Mouse (Mus musculus) hindbrain, embryonic 10.5 days (tissue): ENCODE measurements around the gene Lama2. TPM values are rescaled to one million over a fixed set of nuclear protein-coding genes. Genes with fewer than 3 reads are reported as not detected.

Experiments
- DNase-seq: peaks from one replicate; pipeline ENCODE4 v3.0.0-alpha.2; 2017; ENCODE audit warnings: low spot score
- H3K27ac ChIP-seq: fragments of 300-500 bp; sonication (generic); 2 replicates; pipeline ENCODE4 v1.5.1; 2016; ENCODE audit warnings: mild to moderate bottlenecking, moderate library complexity
- H3K27me3 ChIP-seq: fragments of 300-500 bp; sonication (generic); 2 replicates; pipeline ENCODE4 v1.6.1; 2016; ENCODE audit warnings: mild to moderate bottlenecking; ENCODE audit not compliant: poor library complexity, insufficient read depth, severe bottlenecking
- H3K36me3 ChIP-seq: fragments of 300-500 bp; sonication (generic); 2 replicates; pipeline ENCODE4 v1.6.1; 2016; ENCODE audit warnings: mild to moderate bottlenecking, moderate library complexity
- H3K4me1 ChIP-seq: fragments of 300-500 bp; sonication (generic); replicated peaks from 2 replicates; pipeline ENCODE4 v1.6.1; 2016; ENCODE audit warnings: mild to moderate bottlenecking
- H3K4me3 ChIP-seq: fragments of 300-500 bp; sonication (generic); 2 replicates; pipeline ENCODE4 v1.5.1; 2016; ENCODE audit warnings: mild to moderate bottlenecking, moderate library complexity
- H3K9me3 ChIP-seq: fragments of 300-500 bp; sonication (generic); 2 replicates; pipeline ENCODE4 v1.6.1; 2016; ENCODE audit warnings: mild to moderate bottlenecking, moderate library complexity
- WGBS: fragments of 180-500 bp; shearing (Covaris S2); methylation state at CpG from one replicate; pipeline ENCODE4 v1.1.7; 2016; 5-methylcytosine and 5-hydroxymethylcytosine counted together
- polyA plus RNA-seq: library from polyadenylated mRNA; unstranded; fragments of >200 nt; fragmentation: Nextera tagmentation; extraction: Ambion mirVana; gene quantifications from 2 replicates; pipeline ENCODE4 v1.2.1, GENCODE M21; 2016

The Lama2 gene
- polyA plus RNA-seq, 1 experiment from 2014 or later, result 6.6 TPM

GRCm38 (mm10) chr10:27508847-27509459, 110.6 kb downstream of the Lama2 start:
- H3K9me3 ChIP-seq, result no peaks in the 10 kb centered on the region
- no peak for DNase-seq
- no peaks in the 10 kb centered on the region for H3K27me3 ChIP-seq
- no peak overlapping the region for H3K4me3 ChIP-seq
- H3K36me3 ChIP-seq, result no peaks in the 10 kb centered on the region
- WGBS, result 81% methylated on average over 3 of the region's 3 CpGs
- H3K27ac ChIP-seq, result no peak overlapping the region
- H3K4me1 ChIP-seq, result no peaks in the 10 kb centered on the region

- no peaks in the 10 kb centered on the region for H3K27me3 ChIP-seq
- WGBS, result 91% methylated on average over 3 of the region's 3 CpGs
- no peaks in the 10 kb centered on the region for H3K4me1 ChIP-seq
- no peaks in the 10 kb centered on the region for H3K36me3 ChIP-seq
- no peak for DNase-seq
- no peak overlapping the region for H3K4me3 ChIP-seq
- H3K27ac ChIP-seq, result no peak overlapping the region
- no peaks in the 10 kb centered on the region for H3K9me3 ChIP-seq
These were observed 118.7 kb downstream of the Lama2 start for GRCm38 (mm10) chr10:27500863-27501262.

DNA sequence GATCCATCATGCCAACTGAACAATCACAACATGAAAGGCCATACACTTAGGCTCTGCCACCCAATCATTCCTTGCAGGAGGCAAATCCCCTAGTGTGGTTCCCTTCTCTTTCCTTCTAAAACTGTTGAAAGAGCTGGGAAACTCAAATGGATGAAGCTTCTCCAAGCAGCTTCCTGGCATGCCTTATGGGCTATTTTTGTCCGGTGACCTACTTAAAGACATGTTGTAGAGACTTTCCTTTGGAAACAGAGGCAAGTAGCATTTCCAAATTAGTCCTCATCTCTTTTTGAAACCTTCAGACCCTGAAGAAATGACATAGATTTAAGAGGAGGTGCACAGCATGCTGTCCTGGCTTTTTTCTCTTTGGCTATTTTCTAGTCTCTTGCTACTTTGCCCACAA, 131.1 kb downstream of the Lama2 start:
- H3K4me1 ChIP-seq, result no peaks in the 10 kb centered on the region
- 94% methylated on average over 1 of the region's 1 CpGs for WGBS

DNA sequence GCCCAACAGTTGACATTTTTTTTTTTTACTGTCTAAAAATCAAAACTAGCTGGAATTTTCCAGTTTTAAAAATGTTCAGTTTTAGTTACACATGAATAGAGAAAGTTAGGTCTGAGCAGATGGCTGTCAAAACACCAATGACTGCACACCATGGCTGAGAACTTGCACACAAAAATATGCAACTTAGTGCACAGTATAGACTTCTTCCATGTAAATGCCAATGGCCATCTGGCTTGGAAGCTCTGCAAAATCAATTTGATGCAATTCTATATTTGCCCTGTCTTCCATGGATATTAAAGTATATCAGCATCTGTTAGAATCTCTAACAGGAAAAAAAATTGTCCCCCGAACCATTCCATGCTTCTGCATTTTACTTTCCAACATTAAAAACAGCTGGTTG, 135.5 kb downstream of the Lama2 start:
- Histone ChIP-seq H3K4me3 (no peak overlapping the region), H3K27me3 (no peaks in the 10 kb centered on the region), H3K36me3 (no peaks in the 10 kb centered on the region), H3K27ac (no peak overlapping the region), H3K4me1 (no peaks in the 10 kb centered on the region), H3K9me3 (no peaks in the 10 kb centered on the region)
- whole genome bisulfite sequencing, result 64% methylated on average over 1 of the region's 1 CpGs
- DNase-seq, result no peak

More for the DNA sequence above, 131.1 kb downstream of the Lama2 start:
- no peak overlapping the region for H3K4me3 ChIP-seq
- no peaks in the 10 kb centered on the region for H3K36me3 ChIP-seq
- no peak overlapping the region for H3K27ac ChIP-seq
- no peaks in the 10 kb centered on the region for H3K9me3 ChIP-seq
- H3K27me3 ChIP-seq, result no peaks in the 10 kb centered on the region
- DNase-seq, result no peak

- no peaks in the 10 kb centered on the region for H3K4me1 ChIP-seq
- H3K27ac ChIP-seq, result no peak overlapping the region
- no peak overlapping the region for H3K4me3 ChIP-seq
- no peak for DNase-seq
- 42% methylated on average over 3 of the region's 3 CpGs for WGBS
- H3K9me3 ChIP-seq, result no peaks in the 10 kb centered on the region
- H3K36me3 ChIP-seq, result no peaks in the 10 kb centered on the region
- no peaks in the 10 kb centered on the region for H3K27me3 ChIP-seq
These were observed 144.0 kb downstream of the Lama2 start for GRCm38 (mm10) chr10:27475540-27475939.

GRCm38 (mm10) chr10:27468274-27468673, 151.3 kb downstream of the Lama2 start:
- no peak for DNase-seq

DNA sequence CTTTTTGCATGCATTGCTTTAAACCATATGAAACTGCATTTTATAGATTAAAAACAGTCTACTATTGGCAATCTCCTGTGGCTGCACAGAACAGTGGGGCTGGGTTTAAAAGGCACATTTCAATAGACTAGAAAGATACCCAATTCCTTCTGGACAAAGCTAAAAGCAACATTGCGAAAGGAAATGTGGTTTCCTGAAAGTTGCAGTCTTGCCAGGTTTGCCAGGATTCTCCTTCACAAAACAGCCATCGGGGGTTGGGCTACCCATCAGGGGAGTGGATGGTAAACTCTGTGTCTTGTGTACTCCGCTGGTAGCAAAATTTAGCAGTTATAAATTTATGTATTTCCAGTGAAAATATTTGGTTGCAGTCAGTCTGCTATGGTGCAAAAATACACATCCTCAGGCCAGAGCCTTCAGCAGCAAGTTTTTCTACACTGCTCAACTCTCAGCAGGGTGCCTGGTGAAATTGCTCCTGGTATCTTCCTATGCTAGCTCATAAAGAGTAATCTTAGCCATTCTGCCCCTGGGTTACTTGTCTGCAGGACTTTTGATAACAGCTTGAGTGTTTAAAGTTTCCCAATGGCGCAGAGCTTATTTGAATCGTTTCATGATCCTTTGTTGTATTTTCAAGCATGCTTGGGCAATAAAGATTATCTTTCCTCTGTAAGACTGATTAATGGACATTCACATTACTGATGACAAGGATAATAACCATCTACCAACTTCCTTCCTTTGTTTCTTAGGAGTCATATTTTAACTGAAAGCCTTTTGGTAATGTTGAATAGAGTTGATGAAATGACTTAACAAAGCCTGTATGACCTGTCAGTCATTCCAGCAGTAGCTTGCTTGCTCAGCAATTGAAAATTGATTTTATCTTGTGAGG, 205.7 kb downstream of the Lama2 start:
- WGBS, result 91% methylated on average over 5 of the region's 5 CpGs
- Histone ChIP-seq H3K4me1 (no peaks in the 10 kb centered on the region), H3K27me3 (no peaks in the 10 kb centered on the region), H3K36me3 (no peaks in the 10 kb centered on the region), H3K27ac (no peak overlapping the region), H3K4me3 (no peak overlapping the region), H3K9me3 (no peaks in the 10 kb centered on the region)
- no peak for DNase-seq

More at GRCm38 (mm10) chr10:27468274-27468673, 151.3 kb downstream of the Lama2 start:
- Histone ChIP-seq H3K27ac (no peak overlapping the region), H3K27me3 (no peaks in the 10 kb centered on the region), H3K4me3 (no peak overlapping the region), H3K9me3 (no peaks in the 10 kb centered on the region), H3K36me3 (no peaks in the 10 kb centered on the region), H3K4me1 (no peaks in the 10 kb centered on the region)
- 77% methylated on average over 1 of the region's 1 CpGs for WGBS

DNA sequence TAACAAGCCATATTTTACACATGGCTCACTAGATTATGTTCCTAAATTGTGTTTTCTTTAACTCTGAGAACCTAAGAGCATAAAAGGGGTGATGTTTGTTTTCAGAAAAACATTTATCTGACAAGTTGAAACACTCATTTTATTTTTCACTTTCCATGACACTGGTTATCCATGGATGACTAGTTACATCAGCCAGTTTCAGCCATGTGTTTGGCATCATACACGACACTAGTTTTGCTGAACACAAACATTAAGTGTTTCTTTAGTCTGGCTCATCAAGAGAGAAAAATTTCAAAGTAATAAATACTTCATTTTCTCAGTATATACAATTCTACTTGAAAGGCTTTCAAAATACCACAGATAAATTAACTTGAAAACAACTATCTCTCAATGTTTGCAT, 228.8 kb downstream of the Lama2 start:
- Histone ChIP-seq H3K27me3 (no peaks in the 10 kb centered on the region), H3K36me3 (no peaks in the 10 kb centered on the region), H3K27ac (no peak overlapping the region), H3K9me3 (no peaks in the 10 kb centered on the region), H3K4me1 (no peaks in the 10 kb centered on the region), H3K4me3 (no peak overlapping the region)
- no peak for DNase-seq
- 96% methylated on average over 1 of the region's 1 CpGs for WGBS

DNA sequence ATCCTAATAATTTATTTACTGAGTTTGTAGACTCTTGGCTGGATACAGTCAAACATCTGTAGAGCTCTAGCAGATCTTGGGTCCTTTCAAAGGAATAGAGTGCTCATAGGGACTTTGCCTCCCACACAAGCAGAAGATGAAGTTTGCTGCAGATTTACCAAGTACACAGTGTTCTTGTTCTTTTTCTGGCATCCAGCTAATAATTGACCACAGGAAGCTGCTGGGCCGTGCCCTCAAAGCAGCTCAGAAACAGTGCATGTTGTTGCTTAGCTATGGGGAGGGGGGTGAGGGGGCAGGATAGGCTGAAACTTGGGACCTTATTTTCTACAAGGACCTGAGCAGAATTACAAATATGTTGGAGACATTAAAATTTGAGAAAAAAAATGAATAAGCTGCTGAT, 232.0 kb downstream of the Lama2 start:
- H3K27me3 ChIP-seq, result no peaks in the 10 kb centered on the region
- no peaks in the 10 kb centered on the region for H3K4me1 ChIP-seq
- no peaks in the 10 kb centered on the region for H3K9me3 ChIP-seq
- no peak overlapping the region for H3K27ac ChIP-seq
- 54% methylated on average over 1 of the region's 1 CpGs for WGBS
- H3K4me3 ChIP-seq, result no peak overlapping the region
- H3K36me3 ChIP-seq, result no peaks in the 10 kb centered on the region
- no peak for DNase-seq

DNA sequence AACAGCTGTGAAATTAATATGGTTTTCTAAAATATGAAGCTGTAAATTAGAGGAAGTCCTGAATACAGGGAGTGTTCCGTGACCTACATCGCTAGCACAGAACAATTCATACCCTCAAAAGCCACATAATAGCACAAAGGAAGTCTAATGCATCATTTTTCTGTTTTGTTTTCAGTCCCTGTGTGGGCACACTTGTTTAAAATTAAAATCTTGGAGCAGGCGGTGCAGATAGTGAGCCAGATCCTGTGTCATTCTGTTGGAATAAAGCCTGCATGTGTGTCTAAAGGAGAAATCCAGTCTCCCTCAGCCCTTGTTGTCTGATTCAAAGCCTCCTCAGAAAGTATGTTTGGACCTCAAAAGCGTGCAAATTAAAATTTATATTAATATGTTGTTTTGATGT, 234.9 kb downstream of the Lama2 start:
- 89% methylated on average over 4 of the region's 4 CpGs for WGBS
- no peaks in the 10 kb centered on the region for H3K36me3 ChIP-seq
- no peak overlapping the region for H3K4me3 ChIP-seq
- no peaks in the 10 kb centered on the region for H3K4me1 ChIP-seq
- no peaks in the 10 kb centered on the region for H3K27me3 ChIP-seq
- H3K9me3 ChIP-seq, result no peaks in the 10 kb centered on the region
- no peak for DNase-seq
- no peak overlapping the region for H3K27ac ChIP-seq

DNA sequence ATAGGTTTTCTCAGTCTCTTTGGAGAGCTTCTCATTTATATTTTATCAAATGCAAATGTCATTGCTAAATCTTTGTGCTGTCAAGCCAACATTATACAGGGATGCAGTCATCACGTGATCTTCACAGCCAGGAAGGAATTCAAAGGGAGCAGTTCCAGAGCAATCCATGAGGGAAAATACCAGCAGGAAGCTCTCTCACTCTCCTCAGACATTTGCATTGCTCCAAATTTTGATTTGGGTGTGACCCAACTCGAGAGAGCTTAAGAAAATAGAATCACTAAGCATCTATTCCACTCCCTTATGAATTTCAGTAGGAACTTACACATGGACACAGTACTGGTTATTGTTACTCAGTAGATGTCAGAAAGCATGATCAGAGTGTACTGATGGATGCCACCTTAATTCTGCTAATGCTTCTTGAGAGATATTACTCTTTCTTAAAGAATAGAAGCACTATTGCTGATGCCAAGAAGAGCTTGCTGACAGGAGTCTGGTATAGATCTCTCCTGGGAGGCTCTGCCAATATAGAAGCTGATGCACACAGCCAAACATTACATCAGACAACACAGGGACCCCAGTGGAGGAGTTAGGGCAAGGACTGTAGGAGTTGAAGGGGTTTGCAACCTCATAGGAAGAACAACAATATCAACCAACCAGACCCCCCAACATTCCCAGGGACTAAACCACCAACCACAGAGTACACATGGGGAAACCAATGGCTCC, 236.5 kb downstream of the Lama2 start:
- no peaks in the 10 kb centered on the region for H3K4me1 ChIP-seq
- WGBS, result 66% methylated on average over 2 of the region's 2 CpGs
- no peaks in the 10 kb centered on the region for H3K36me3 ChIP-seq
- no peak overlapping the region for H3K4me3 ChIP-seq
- DNase-seq, result no peak
- H3K27ac ChIP-seq, result no peak overlapping the region
- no peaks in the 10 kb centered on the region for H3K27me3 ChIP-seq
- H3K9me3 ChIP-seq, result no peaks in the 10 kb centered on the region

DNA sequence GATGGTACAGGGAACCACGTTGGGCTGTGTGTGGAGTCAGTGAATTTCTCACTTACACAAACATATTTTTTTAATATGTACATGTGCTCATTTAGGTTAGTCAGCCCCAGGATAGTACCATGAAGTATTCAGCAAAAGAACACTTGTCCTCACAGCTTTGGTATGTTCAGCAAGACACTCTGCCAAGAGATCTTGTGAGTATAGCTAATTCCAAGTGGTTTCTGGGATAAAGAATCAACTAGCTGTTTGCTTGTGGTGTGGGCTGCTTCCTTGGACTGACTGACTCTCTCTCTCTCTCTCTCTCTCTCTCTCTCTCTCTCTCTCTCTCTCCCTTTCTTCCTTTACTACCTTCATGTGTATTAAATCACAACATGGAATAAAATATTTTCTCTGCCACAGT, 241.3 kb downstream of the Lama2 start:
- WGBS, result 53% methylated on average over 1 of the region's 1 CpGs
- no peaks in the 10 kb centered on the region for H3K27me3 ChIP-seq
- no peaks in the 10 kb centered on the region for H3K4me1 ChIP-seq
- no peaks in the 10 kb centered on the region for H3K9me3 ChIP-seq
- H3K27ac ChIP-seq, result no peak overlapping the region
- H3K4me3 ChIP-seq, result no peak overlapping the region
- no peaks in the 10 kb centered on the region for H3K36me3 ChIP-seq
- no peak for DNase-seq

GRCm38 (mm10) chr10:27344278-27344677, 275.3 kb downstream of the Lama2 start:
- Histone ChIP-seq H3K36me3 (no peaks in the 10 kb centered on the region), H3K4me1 (no peaks in the 10 kb centered on the region), H3K9me3 (no peaks in the 10 kb centered on the region), H3K27ac (no peak overlapping the region), H3K4me3 (no peak overlapping the region), H3K27me3 (no peaks in the 10 kb centered on the region)
- 49% methylated on average over 7 of the region's 7 CpGs for WGBS
- peak; percentile 10 for DNase-seq
